Mouse (Mus musculus) gastrocnemius, adult 2 months (tissue): ENCODE results near the gene Gh. TPM values are rescaled to one million over a fixed set of nuclear protein-coding genes. Genes with fewer than 3 reads are reported as not detected.
A peak's percentile ranks its signal among the peaks of the same experiment; 100 is the strongest.

Source experiments
- DNase-seq: peaks from one replicate; pipeline ENCODE4 v3.0.0; 2022
- H3K27ac ChIP-seq: fragments of 200-600 bp; 2 replicates; pipeline ENCODE4 v1.8.1; 2022; ENCODE audit warnings: mild to moderate bottlenecking
- H3K4me3 ChIP-seq: fragments of 200-600 bp; 2 replicates; pipeline ENCODE4 v1.8.1; 2022; ENCODE audit warnings: mild to moderate bottlenecking, moderate library complexity
- CTCF ChIP-seq: fragments of 200-600 bp; IDR thresholded peaks from 2 replicates; pipeline ENCODE4 v1.8.1; 2022; ENCODE audit warnings: antibody characterized with exemption, mild to moderate bottlenecking, moderate library complexity
- intact Hi-C: fragments of 180-260 bp; cut with DNase I; formaldehyde crosslinking; loops from one replicate; pipeline ENCODE4 v1.15.1; 2025
- total RNA-seq, 2 experiments: library from RNA; stranded (reverse); gene quantifications; 2 replicates each; pipeline ENCODE4 v1.2.3; 2021

Gene Gh
- total RNA-seq, 2 experiments from 2014 or later, result not detected

DNA sequence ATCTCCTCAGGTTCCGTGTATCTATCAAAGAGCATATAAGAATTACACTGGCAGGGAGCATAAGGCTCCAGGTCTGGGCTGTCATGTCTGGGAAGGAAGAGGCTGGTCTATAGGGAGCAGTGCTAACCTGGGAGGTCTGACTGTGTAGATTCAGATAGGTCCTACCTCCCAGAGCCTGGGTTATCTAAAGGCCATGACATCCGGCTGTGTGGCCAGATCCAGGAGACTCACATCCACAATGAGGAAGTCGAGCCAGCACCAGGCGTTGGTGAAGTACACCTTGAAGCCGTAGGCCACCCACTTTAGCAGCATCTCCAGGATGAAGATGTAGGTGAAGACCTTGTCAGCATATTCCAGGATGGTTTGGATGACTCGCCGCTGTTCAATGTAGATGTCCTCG, 24.8 kb upstream of the Gh start:
- Histone ChIP-seq H3K27ac (peak overlapping the region; percentile 93), H3K4me3 (no peak overlapping the region)
- DNase-seq, result no peak
- TF ChIP-seq CTCF, result no peak
- intact Hi-C loops, result no loop called here

GRCm38 (mm10) chr11:106325566-106326206, 24.0 kb upstream of the Gh start:
- DNase-seq, result peak; percentile 70
- intact Hi-C loops, result no loop called here
- peak overlapping the region; percentile 93 for H3K27ac ChIP-seq
- peak; percentile 80 for TF ChIP-seq CTCF
- no peak overlapping the region for H3K4me3 ChIP-seq

- H3K4me3 ChIP-seq, result no peak overlapping the region
- DNase-seq, result no peak
- intact Hi-C loops, result no loop called here
These were observed 23.2 kb upstream of the Gh start for GRCm38 (mm10) chr11:106324858-106325257.

DNA sequence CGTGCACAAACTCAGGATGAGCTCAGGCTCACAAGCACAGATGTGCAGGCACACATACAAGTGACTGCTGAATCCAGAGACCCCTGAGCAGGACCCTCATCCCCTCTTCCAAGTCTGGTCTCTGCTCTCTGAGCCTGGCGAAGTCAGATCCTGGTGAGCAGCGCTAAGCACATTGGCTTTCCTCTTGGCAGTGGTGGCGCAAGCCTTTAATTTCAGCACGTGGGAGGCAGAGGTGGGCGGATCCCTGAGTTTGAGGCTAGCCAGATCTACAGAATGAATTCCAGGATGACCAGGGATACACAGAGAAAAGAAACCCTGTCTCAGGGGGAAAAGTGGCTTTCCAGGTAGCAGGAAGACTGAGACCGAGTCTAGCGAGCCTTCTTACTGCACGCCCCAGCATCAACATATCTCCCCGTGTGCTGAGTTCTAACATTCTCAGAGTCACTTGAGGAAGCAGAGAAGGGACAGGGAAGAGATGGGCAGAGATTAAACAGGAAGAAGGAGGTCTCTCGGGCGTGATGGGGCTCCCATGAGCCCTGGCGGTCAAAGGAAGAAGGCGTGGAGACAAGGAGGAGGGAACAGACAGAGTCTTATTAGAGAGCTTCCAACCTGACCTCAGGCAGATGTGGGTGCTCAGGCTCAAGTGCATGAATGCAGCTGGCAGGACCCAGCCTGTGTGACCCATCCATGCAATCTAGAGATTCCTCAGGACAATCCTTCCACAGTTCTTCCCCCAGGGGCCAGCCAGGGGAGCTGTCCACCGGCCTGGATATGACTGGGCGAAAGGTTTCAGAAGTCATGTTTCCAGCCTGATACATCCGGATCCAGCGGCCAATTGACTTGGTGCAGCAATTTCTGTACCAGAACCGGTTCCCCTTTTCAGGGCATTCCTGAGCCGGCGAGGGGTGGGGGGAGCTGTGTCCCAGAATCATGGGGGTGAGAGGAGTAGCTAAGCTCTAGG, 17.0 kb upstream of the Gh start:
- TF ChIP-seq CTCF, result no peak
- Histone ChIP-seq H3K27ac (0 out of 2 replicates have a peak overlapping the region, but pooled peaks have one; percentile 9), H3K4me3 (no peak overlapping the region)
- intact Hi-C loops, result no loop called here
- peak; percentile 40 for DNase-seq

More at GRCm38 (mm10) chr11:106324858-106325257, 23.2 kb upstream of the Gh start:
- no peak for TF ChIP-seq CTCF
- H3K27ac ChIP-seq, result peak overlapping the region; percentile 93

DNA sequence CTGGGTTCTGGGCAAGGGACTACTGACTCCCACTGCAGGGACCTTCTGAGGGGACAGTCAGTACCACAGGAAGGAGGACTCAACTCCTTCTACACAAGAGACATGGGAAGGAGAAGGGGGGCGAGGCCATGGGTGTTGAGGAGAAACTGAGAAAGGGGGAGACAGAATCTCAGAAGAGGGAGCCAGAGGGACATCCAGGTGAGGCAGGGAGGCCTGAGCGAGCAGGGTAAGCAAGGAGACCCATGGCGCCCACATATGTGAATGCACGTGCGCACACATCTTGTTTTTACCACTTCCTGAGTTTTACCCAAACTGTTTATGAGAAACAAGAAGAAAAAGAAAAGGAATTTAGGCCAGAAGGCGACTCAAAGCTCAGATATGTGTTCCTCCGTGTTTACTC, 16.1 kb upstream of the Gh start:
- DNase-seq, result peak; percentile 18
- intact Hi-C loops, result no loop called here
- Histone ChIP-seq H3K27ac (no peak overlapping the region), H3K4me3 (no peak overlapping the region)
- TF ChIP-seq CTCF, result no peak

- Histone ChIP-seq H3K4me3 (no peak overlapping the region), H3K27ac (no peak overlapping the region)
- intact Hi-C loops, result no loop called here
- no peak for DNase-seq
- no peak for TF ChIP-seq CTCF
These were observed 14.8 kb upstream of the Gh start for GRCm38 (mm10) chr11:106316416-106316815.

GRCm38 (mm10) chr11:106314333-106314812, 12.7 kb upstream of the Gh start, which contains the start of gene Cd79b:
TSS of gene Cd79b (minus strand) at chr11:106314762.
- Histone ChIP-seq H3K27ac (peak within 1 kb of the TSS; percentile 48), H3K4me3 (0 out of 2 replicates have a peak within 1 kb of the TSS, but pooled peaks have one; percentile 17)
- DNase-seq, result peak; percentile 70
- intact Hi-C loops, result no loop called here
- no peak for TF ChIP-seq CTCF

DNA sequence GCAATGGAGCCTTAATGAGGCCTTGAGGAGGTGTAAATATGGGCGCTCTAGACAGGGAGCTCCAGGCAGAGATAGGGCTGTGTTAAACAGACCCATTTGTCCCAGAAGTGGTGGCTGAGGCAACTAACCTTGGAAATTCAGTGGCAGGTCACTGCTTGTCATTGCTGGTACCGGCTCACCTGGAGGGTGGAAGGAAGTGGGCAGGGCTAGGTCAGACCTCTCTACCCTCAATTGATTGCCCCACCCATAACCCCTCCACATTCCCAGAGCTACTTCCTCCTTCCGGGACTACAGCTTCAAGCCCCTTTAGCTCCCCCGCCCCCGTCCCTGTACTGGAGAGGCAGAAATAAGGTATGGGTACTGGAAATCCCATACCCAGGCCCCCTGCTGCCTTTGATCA, 11.9 kb upstream of the Gh start:
- H3K27ac ChIP-seq, result no peak overlapping the region
- DNase-seq, result peak; percentile 12
- H3K4me3 ChIP-seq, result no peak overlapping the region
- intact Hi-C loops, result no loop called here
- TF ChIP-seq CTCF, result no peak

- intact Hi-C loops, result no loop called here
- TF ChIP-seq CTCF, result no peak
These were observed 8.5 kb upstream of the Gh start for GRCm38 (mm10) chr11:106310123-106310522.

DNA sequence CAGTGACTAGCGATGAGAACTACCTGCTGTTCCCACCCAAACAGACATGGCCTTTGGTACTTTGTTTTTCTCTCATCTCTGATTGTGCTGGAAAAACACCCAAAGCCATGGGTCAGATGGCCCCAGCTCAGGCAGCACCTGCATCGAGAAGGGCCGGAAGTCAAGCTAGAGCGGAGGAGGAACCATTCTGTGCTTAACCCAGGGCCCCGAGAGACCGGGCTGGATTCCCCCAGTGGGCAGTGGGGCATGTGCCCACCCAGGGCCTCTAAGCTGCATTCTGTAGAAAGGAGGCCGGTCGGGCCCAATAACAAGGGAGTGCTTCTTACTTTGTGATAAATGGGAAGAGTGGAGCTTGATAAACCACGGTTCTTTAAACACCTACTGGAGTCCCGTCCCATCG, 6.5 kb upstream of the Gh start:
- Histone ChIP-seq H3K4me3 (no peak overlapping the region), H3K27ac (no peak overlapping the region)
- DNase-seq, result peak; percentile 18
- intact Hi-C loops, result no loop called here
- TF ChIP-seq CTCF, result no peak

More at GRCm38 (mm10) chr11:106310123-106310522, 8.5 kb upstream of the Gh start:
- Histone ChIP-seq H3K27ac (no peak overlapping the region), H3K4me3 (no peak overlapping the region)
- DNase-seq, result peak; percentile 16

DNA sequence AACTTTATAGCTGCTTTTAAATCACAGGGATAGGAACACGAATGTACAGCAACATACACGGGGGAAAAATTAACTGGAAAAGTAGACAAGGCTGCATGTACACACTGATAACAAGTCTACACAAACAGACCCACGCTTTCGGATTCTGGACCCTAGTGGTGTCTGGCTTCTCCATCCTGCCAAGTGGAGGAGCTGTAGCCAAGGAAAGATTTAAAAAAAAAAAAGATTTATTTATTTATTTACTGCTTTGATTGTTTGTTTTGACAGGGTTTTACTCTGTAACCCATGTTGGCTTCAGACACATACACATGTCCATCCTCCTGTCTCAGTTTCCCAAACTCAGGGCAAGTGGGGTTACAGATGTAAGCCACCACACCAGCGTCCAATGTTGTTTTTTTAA, 5.8 kb upstream of the Gh start:
- intact Hi-C loops, result no loop called here
- no peak overlapping the region for H3K27ac ChIP-seq
- no peak overlapping the region for H3K4me3 ChIP-seq
- peak; percentile 4 for DNase-seq
- no peak for TF ChIP-seq CTCF

- TF ChIP-seq CTCF, result no peak
- Histone ChIP-seq H3K27ac (no peak overlapping the region), H3K4me3 (no peak overlapping the region)
- no peak for DNase-seq
- intact Hi-C loops, result no loop called here
These were observed 5.1 kb upstream of the Gh start for GRCm38 (mm10) chr11:106306758-106307157.

- intact Hi-C loops, result no loop called here
- DNase-seq, result no peak
- TF ChIP-seq CTCF, result no peak
- H3K4me3 ChIP-seq, result no peak overlapping the region
- H3K27ac ChIP-seq, result no peak overlapping the region
These were observed 4.4 kb upstream of the Gh start for GRCm38 (mm10) chr11:106306065-106306385.
